Mouse (Mus musculus) adrenal gland, postnatal 4 days (tissue): Measurements from ENCODE around the gene Taf1b. TPM values are rescaled to one million over a fixed set of nuclear protein-coding genes. Genes with fewer than 3 reads are reported as not detected.

Source experiments
- DNase-seq, 2 experiments: peaks; one replicate each; pipeline ENCODE4 v3.0.0; 2021 to 2022; ENCODE audit warnings: low spot score in 2 of 2, mixed read lengths in 2 of 2
- total RNA-seq, 2 experiments: library from RNA; stranded (reverse); gene quantifications; 2 replicates each; pipeline ENCODE4 v1.2.3; 2021

Gene Taf1b
- total RNA-seq, 2 experiments from 2014 or later, result 20.1 to 25.2 TPM

DNA sequence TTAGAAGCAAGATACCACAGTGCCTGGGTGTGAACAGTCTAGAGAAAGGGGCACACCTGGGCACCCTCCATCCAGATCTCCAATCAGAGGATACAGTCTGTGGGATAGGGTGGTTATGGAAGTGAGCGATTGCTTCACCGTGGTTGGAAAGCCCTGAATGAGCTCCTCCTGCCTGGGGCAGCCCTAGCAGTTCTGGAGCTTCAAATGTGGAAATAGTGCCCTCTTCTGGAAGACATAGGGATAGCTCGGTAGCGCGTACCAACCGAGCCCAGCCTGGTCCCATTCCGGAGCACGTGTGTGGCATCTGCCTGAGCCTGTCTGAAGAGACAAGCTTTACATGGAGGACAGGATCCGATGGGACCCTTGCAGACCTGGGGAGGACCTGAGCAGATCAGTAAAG, 102.6 kb downstream of the Taf1b start:
- DNase-seq, result peak in 1 of 2 experiments; percentile 59

DNA sequence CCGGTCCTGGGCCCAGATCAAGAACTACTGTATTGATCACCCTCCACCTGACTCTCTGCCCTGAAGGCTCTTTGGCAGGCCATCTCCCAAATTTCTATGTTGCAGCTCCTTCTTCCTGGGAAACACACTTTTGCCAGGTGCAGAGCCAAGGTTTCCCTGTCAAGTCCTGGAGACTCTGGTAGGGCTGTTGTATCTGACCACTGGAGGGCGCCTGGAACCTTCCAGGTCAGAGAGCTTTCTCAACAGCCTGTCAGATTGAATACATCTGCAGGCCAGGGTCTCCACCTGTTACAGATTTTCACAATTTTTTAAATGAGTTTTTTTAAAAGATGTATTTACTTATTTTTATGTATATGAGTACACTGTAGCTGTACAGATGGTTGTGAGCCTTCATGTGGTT, 105.1 kb downstream of the Taf1b start:
- peak; percentile 31 to 56 for DNase-seq

DNA sequence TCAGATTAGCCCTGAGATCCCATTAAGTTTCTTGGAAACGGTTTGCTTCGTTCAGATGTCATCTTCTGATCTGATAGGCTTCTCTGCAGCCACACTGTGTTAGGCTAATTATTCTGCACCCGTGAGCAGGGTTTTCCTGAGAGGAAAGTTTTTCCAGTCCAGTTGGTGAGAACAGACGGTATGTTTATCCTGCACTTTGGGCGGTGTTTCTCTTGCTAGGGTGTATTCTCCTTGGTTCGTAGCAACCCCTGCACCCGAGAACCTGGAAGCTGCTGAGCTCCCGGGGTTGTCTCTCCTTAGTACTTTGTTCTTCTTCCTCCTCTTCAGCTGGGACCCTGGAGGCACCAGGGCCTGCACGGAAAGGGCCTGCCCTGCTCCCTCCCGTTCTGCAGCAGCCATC, 108.0 kb downstream of the Taf1b start:
- DNase-seq, result no peak

Other genes with a start within 250 kb of the Taf1b start
- 1 to 10 TPM in 1 of 2 experiments, under 1 TPM in 1; 0.90 to 1.4 TPM for gene Grhl1, start 73.9 kb downstream of the Taf1b start, total RNA-seq
- gene Klf11, start 152.9 kb downstream of the Taf1b start, total RNA-seq, result 10 to 100 TPM; 30.7 TPM
- 10 to 100 TPM in 1 of 2 experiments, 1 to 10 TPM in 1; 3.0 to 12.8 TPM for gene Cys1, start 183.5 kb downstream of the Taf1b start, total RNA-seq
- 10 to 100 TPM; 75.1 to 95.2 TPM for gene Rrm2, start 209.9 kb downstream of the Taf1b start, total RNA-seq